11 mouse cellular contexts compared by ENCODE assay signal in genomic region chr5:134466296-134467029, GRCm38 (mm10). TPM values are rescaled to one million over a fixed set of nuclear protein-coding genes. Genes with fewer than 3 reads are reported as not detected.
DNase-seq lines count a peak whose midpoint lies in the region; ATAC-seq and TF ChIP-seq lines count a peak whose summit lies in the region.
"Had no signal": no experiment of that assay in that cellular context is flagged by ENCODE, and none has a peak within 500 bp of the region (broad histone marks: within the 10 kb centered on the region; RNA-seq: fewer than 3 reads in every experiment).

No protein-coding gene starts in this region.

- intact Hi-C loops in gastrocnemius, adult 2 months (cut with DNase I), result no loop called here
- intact Hi-C loops in gastrocnemius, postnatal 36 days (cut with DNase I), result no loop called here

- H3K4me3 ChIP-seq in gastrocnemius, adult 2 months, result no peak overlapping the region
- no peak overlapping the region for H3K4me3 ChIP-seq in forebrain, postnatal 0 days (ENCODE audit: low read depth, low read length)
- H3K4me3 ChIP-seq in liver, embryonic 14.5 days (ENCODE audit: insufficient read depth in 1 of 2, low read depth in 2 of 2, low read length in 2 of 2), result no peak overlapping the region
- no peak overlapping the region for H3K4me3 ChIP-seq in kidney, embryonic 16.5 days (ENCODE audit: low read length)
- H3K4me3 ChIP-seq: lung, embryonic 15.5 days had no signal

- no peaks in the 10 kb centered on the region for H3K27me3 ChIP-seq in forebrain, postnatal 0 days (ENCODE audit: insufficient read depth, low read length)
- no peaks in the 10 kb centered on the region for H3K27me3 ChIP-seq in liver, embryonic 14.5 days (ENCODE audit: control insufficient read depth, insufficient read depth, low read length)
- H3K27me3 ChIP-seq in kidney, embryonic 16.5 days (ENCODE audit: insufficient read depth, low read length), result no peaks in the 10 kb centered on the region
- H3K27me3 ChIP-seq: lung, embryonic 15.5 days had no signal

- H3K27ac ChIP-seq in gastrocnemius, adult 2 months, result peak overlapping the region; percentile 35; the same call in 1 of the 2 replicates
- H3K27ac ChIP-seq in forebrain, postnatal 0 days (ENCODE audit: low read depth, low read length), result no peak overlapping the region
- peak overlapping the region; percentile 61 for H3K27ac ChIP-seq in liver, embryonic 14.5 days
- H3K27ac ChIP-seq in kidney, embryonic 16.5 days (ENCODE audit: low read length), result no peak overlapping the region
- H3K27ac ChIP-seq: lung, embryonic 15.5 days had no signal

- no peak overlapping the region; the same call in 1 of the 2 replicates for H3K9ac ChIP-seq in forebrain, postnatal 0 days
- no peak overlapping the region; the same call in 1 of the 2 replicates for H3K9ac ChIP-seq in liver, embryonic 14.5 days (replicated peaks)
- H3K9ac ChIP-seq in kidney, embryonic 16.5 days (replicated peaks; ENCODE audit: low read length), result no peak overlapping the region
- H3K9ac ChIP-seq: lung, embryonic 15.5 days had no signal

- peak; percentile 71 for ATAC-seq in forebrain, postnatal 0 days
- ATAC-seq in liver, embryonic 14.5 days (ENCODE audit: insufficient read depth), result peak; percentile 19; the same call in 1 of the 2 replicates
- ATAC-seq in kidney, embryonic 16.5 days (ENCODE audit: low FRiP score, low TSS enrichment), result no peak

- H3K4me2 ChIP-seq in forebrain, postnatal 0 days (ENCODE audit: low read depth), result no peak overlapping the region
- H3K4me2 ChIP-seq in liver, embryonic 14.5 days (ENCODE audit: low read depth), result peak overlapping the region; percentile 43
- no peak overlapping the region for H3K4me2 ChIP-seq in kidney, embryonic 16.5 days (replicated peaks; ENCODE audit: low read depth, low read length)
- H3K4me2 ChIP-seq: lung, embryonic 15.5 days had no signal

- no peak for TF ChIP-seq EP300 in liver, embryonic 14.5 days (IDR thresholded peaks at IDR 0.05; ENCODE audit: low read depth)

- H3K4me1 ChIP-seq in forebrain, postnatal 0 days (ENCODE audit: insufficient read depth), result peaks cover 3% of the 10 kb centered on the region; the same call in 1 of the 2 replicates
- peaks cover 45 to 52% of the 10 kb centered on the region in 2 experiments for H3K4me1 ChIP-seq in liver, embryonic 14.5 days (replicated peaks; ENCODE audit: control insufficient read depth in 2 of 2, insufficient read depth in 2 of 2, low read length in 1 of 2)
- peaks cover 12% of the 10 kb centered on the region for H3K4me1 ChIP-seq in kidney, embryonic 16.5 days (ENCODE audit: insufficient read depth, low read length)

- no peaks in the 10 kb centered on the region for H3K36me3 ChIP-seq in forebrain, postnatal 0 days (ENCODE audit: insufficient read depth)
- no peaks in the 10 kb centered on the region for H3K36me3 ChIP-seq in liver, embryonic 14.5 days (replicated peaks; ENCODE audit: control insufficient read depth, insufficient read depth, low read depth)
- no peaks in the 10 kb centered on the region for H3K36me3 ChIP-seq in kidney, embryonic 16.5 days (ENCODE audit: insufficient read depth, low read length)
- H3K36me3 ChIP-seq: lung, embryonic 15.5 days had no signal

- no peak for DNase-seq in gastrocnemius, adult 2 months
- DNase-seq in gastrocnemius, postnatal 36 days, result no peak
- DNase-seq in forebrain, postnatal 0 days, result no peak
- DNase-seq in liver, embryonic 14.5 days (ENCODE audit: low read depth in 3 of 3, low spot score in 3 of 3), result no peak
- DNase-seq in retina, embryonic 14.5 days (ENCODE audit: low spot score), result peak; percentile 72
- no peak for DNase-seq in layer of hippocampus, adult 11-12 months (ENCODE audit: low spot score)
- no peak for DNase-seq in thymus, postnatal 0 days (ENCODE audit: low spot score)
- DNase-seq: cerebellum, postnatal 10 days; kidney, postnatal 25 days had no signal

- WGBS in forebrain, postnatal 0 days, result 11% methylated on average over 21 of the region's 21 CpGs
- 42% methylated on average over 21 of the region's 21 CpGs for WGBS in liver, embryonic 14.5 days (ENCODE audit: insufficient replicate concordance)
- WGBS in kidney, embryonic 16.5 days, result 17% methylated on average over 21 of the region's 21 CpGs

- no peaks in the 10 kb centered on the region for H3K9me3 ChIP-seq in forebrain, postnatal 0 days (ENCODE audit: low read length)
- no peaks in the 10 kb centered on the region for H3K9me3 ChIP-seq in liver, embryonic 14.5 days (ENCODE audit: control insufficient read depth, low read length)
- H3K9me3 ChIP-seq in kidney, embryonic 16.5 days (ENCODE audit: low read length), result no peaks in the 10 kb centered on the region
- H3K9me3 ChIP-seq: lung, embryonic 15.5 days had no signal

- no peak for TF ChIP-seq CTCF in gastrocnemius, adult 2 months (IDR thresholded peaks at IDR 0.05)
- TF ChIP-seq CTCF in forebrain, postnatal 0 days (IDR thresholded peaks at IDR 0.05; ENCODE audit: low read depth), result no peak
- TF ChIP-seq CTCF in liver, embryonic 14.5 days (IDR thresholded peaks at IDR 0.05; ENCODE audit: low read depth), result no peak

RNA-seq across cellular contexts. Expression of gene Gtf2ird1, which starts 9.9 kb away (rescaled TPM):
- 10 to 100 TPM; 14.6 to 21.5 TPM for total RNA-seq in gastrocnemius, adult 2 months (2021)
- total RNA-seq in gastrocnemius, postnatal 36 days (2021), result 1 to 10 TPM; 8.2 to 9.2 TPM
- 33.9 and 47.1 TPM in 2 replicates for total RNA-seq in forebrain, postnatal 0 days (2014; rRNA removed)
- 41.2 and 53.6 TPM in 2 replicates for polyA plus RNA-seq in forebrain, postnatal 0 days (2015; fragmentation: Nextera tagmentation; extraction: Ambion mirVana)
- polyA plus RNA-seq in liver, embryonic 14.5 days (2012; rRNA removed), result 7.5 and 7.9 TPM in 2 replicates
- polyA plus RNA-seq in liver, embryonic 14.5 days (2014; fragmentation: Nextera tagmentation; extraction: Ambion mirVana), result 8.4 and 9.7 TPM in 2 replicates
- polyA plus RNA-seq in kidney, embryonic 16.5 days (2015; fragmentation: Nextera tagmentation; extraction: Ambion mirVana), result 73.8 and 76.9 TPM in 2 replicates
- 54.7 and 67.4 TPM in 2 replicates for polyA plus RNA-seq in thymus, postnatal 0 days (2015; fragmentation: Nextera tagmentation; extraction: Ambion mirVana)

Comparison
In these comparisons a context has a peak if more than half of its experiments do, and no peak if none do; other contexts are left out.
1. H3K27ac ChIP-seq: peak in gastrocnemius, adult 2 months (single experiment) and liver, embryonic 14.5 days (single experiment); none in forebrain, postnatal 0 days (single experiment) and kidney, embryonic 16.5 days (single experiment).